Mouse (Mus musculus) liver, adult 2 months (tissue): ENCODE data around the gene Cpn2. TPM values are rescaled to one million over a fixed set of nuclear protein-coding genes. Genes with fewer than 3 reads are reported as not detected.

Experiments used
- DNase-seq: peaks from one replicate; pipeline ENCODE4 v3.0.0-alpha.2; 2011; ENCODE audit warnings: low read depth, low spot score; ENCODE audit errors: extremely low read depth
- H3K27ac ChIP-seq: fragments of 200-500 bp; replicated peaks from 2 replicates; pipeline ENCODE4 v1.5.1; 2012; ENCODE audit warnings: low read depth, mild to moderate bottlenecking, control low read depth, inconsistent platforms, low read length; ENCODE audit not compliant: insufficient read depth
- H3K27me3 ChIP-seq: fragments of 200-500 bp; 2 replicates; pipeline ENCODE4 v1.6.1; 2012; ENCODE audit warnings: mild to moderate bottlenecking, moderate library complexity, low read length, inconsistent platforms; ENCODE audit not compliant: control insufficient read depth, insufficient read depth
- H3K36me3 ChIP-seq: fragments of 200-500 bp; 2 replicates; pipeline ENCODE4 v1.6.1; 2012; ENCODE audit warnings: low read length, inconsistent platforms; ENCODE audit not compliant: control insufficient read depth, insufficient read depth
- H3K4me1 ChIP-seq: fragments of 200-500 bp; 2 replicates; pipeline ENCODE4 v1.6.1; 2011; ENCODE audit warnings: low read length; ENCODE audit not compliant: control insufficient read depth, insufficient read depth
- H3K4me3 ChIP-seq: fragments of 200-500 bp; 2 replicates; pipeline ENCODE4 v1.5.1; 2011; ENCODE audit warnings: low read depth, mild to moderate bottlenecking, control low read depth, low read length, moderate library complexity; ENCODE audit not compliant: insufficient read depth
- H3K79me2 ChIP-seq: fragments of 200-500 bp; 2 replicates; pipeline ENCODE4 v1.6.1; 2012; ENCODE audit warnings: inconsistent platforms, mild to moderate bottlenecking, low read length, moderate library complexity; ENCODE audit not compliant: control insufficient read depth, insufficient read depth
- H3K9ac ChIP-seq: fragments of 200-500 bp; 2 replicates; pipeline ENCODE4 v1.6.1; 2012; ENCODE audit warnings: low read depth, mild to moderate bottlenecking, control low read depth, inconsistent platforms, low read length
- CTCF ChIP-seq: fragments of 200-500 bp; IDR thresholded peaks from 2 replicates; pipeline ENCODE4 v1.5.1; 2011; ENCODE audit warnings: low read depth, low read length, control low read depth
- POLR2A ChIP-seq: fragments of 200-500 bp; IDR thresholded peaks from 2 replicates; pipeline ENCODE4 v1.6.1; 2011; ENCODE audit warnings: low read length, control low read depth; ENCODE audit not compliant: insufficient read depth; ENCODE audit errors: extremely low read depth
- WGBS: fragments of 180-500 bp; shearing (Covaris S2); methylation state at CpG from one replicate; pipeline ENCODE4 v1.1.7; 2018; 5-methylcytosine and 5-hydroxymethylcytosine counted together
- polyA plus RNA-seq: library from polyadenylated mRNA; depleted of rRNA; stranded (reverse); fragments of >200 nt; gene quantifications from 2 replicates; pipeline ENCODE4 v1.2.3, GENCODE M21; 2012
- total RNA-seq: library from RNA; depleted of rRNA; stranded (reverse); fragments of >200 nt; gene quantifications from 2 replicates; pipeline ENCODE4 v1.2.3, GENCODE M21; 2014

Gene Cpn2
- total and polyA plus RNA-seq, 2 experiments: 137 to 263 TPM

DNA sequence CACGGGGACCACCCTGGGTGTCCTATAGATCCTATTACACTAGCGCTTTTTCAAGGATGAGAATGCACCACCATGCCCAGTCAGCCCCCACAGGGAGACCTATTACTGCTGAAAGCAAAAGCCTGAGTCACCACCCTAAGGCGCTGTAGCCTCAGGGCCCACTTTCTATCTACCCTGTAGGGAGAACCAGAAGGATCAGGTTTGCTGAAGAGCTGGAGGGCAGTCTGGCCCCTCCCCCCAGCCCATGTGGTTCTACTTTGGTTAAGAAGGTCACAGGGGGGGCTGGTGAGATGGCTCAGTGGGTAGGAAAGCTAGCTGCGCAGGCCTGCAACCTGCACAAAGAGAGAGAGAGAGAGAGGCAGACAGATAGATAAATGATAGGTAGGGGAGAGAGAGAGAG lies 18.4 kb upstream of the Cpn2 start:
- Histone ChIP-seq H3K27ac (no peak overlapping the region), H3K36me3 (no peaks in the 10 kb centered on the region), H3K4me1 (peaks cover 3% of the 10 kb centered on the region), H3K79me2 (no peaks in the 10 kb centered on the region), H3K27me3 (peaks cover 7% of the 10 kb centered on the region), H3K9ac (no peak overlapping the region), H3K4me3 (no peak overlapping the region)
- no peak for DNase-seq
- TF ChIP-seq POLR2A (no peak), CTCF (no peak)
- 83% methylated on average over 4 of the region's 4 CpGs for WGBS

DNA sequence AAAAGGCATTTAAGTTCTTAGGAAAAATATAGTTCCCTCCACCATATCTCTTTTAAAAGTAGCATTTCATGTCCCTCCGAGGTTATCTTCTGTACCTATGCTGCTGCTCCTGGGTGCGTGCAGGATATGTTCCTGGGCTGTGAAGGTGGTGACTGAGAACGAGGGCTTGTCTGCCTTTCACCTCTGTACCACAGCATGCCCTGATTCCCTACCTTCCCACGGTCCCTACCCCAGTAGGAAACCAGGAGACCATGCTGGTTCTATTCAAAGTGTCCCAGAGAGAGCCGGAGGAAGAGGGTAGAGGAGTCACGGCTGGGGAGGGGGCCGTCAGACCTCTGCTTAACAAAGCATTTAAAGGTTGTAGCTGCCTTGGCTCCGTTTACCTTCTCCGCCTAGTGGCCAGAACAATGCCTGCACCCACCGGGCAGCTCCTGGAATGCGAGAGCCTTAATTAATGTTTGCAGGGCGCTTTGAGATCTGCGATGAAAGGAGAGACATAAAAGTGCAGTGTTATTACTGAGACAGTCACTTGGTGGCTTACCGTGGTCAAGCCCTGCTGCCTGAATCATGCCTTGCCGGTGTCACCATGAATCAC lies 16.5 kb upstream of the Cpn2 start:
- TF ChIP-seq POLR2A (no peak), CTCF (peak; percentile 85)
- no peaks in the 10 kb centered on the region for H3K79me2 ChIP-seq
- H3K4me3 ChIP-seq: no peak overlapping the region
- no peak overlapping the region for H3K27ac ChIP-seq
- H3K9ac ChIP-seq: peak overlapping the region; percentile 66; the same call in 1 of the 2 replicates
- peaks cover 7% of the 10 kb centered on the region for H3K27me3 ChIP-seq
- peaks cover 3% of the 10 kb centered on the region for H3K4me1 ChIP-seq
- WGBS: 2% methylated on average over 15 of the region's 15 CpGs
- H3K36me3 ChIP-seq: no peaks in the 10 kb centered on the region
- DNase-seq: peak; percentile 41

DNA sequence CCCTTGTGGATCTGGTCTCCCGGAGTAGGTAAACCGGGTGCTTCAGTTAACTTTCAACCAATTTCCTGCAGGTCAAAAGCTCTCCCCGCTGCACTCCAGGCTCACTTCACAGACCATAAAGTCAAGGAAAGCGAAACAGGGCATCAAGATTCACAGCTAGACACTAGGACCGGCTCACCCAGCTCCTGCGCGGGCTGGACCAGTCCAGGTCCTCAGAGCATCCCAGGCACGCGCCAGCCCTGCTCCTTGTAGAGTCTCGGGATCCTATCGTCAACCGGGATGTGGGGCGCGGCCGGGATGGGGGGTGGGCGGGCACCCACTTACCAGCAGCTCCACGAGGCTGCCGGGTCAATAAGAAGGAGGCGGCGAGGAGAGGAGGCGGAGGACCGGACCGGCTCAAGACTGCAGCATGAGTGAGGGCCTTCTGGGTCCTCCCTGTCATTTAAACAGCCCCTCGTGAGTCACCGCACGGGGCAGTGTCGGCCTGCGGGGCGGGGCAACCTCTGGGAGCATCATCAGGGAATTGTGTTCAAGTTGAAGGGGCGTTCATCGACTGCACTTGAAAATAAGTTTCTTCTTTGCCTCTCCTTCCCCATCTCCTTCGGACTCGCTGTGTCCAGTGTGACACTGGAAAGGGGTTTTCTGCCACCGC lies 15.7 kb upstream of the Cpn2 start, which contains the start of gene Lrrc15:
Gene Lrrc15 (minus strand): TSS at position 413 of the 652 bp plus-strand sequence.
- H3K27me3 ChIP-seq: peaks cover 7% of the 10 kb centered on the region
- 12% methylated on average over 34 of the region's 34 CpGs for WGBS
- H3K4me3 ChIP-seq: peak within 1 kb of the TSS; percentile 11; the same call in 1 of the 2 replicates
- peaks cover 3% of the 10 kb centered on the region for H3K4me1 ChIP-seq
- H3K27ac ChIP-seq: no peak within 1 kb of the TSS
- TF ChIP-seq POLR2A (no peak), CTCF (0 out of 2 replicates have a peak, but pooled peaks have one; percentile 15)
- no peak for DNase-seq
- no peaks in the 10 kb centered on the region for H3K79me2 ChIP-seq
- no peaks in the 10 kb centered on the region for H3K36me3 ChIP-seq
- peak within 1 kb of the TSS; percentile 66; the same call in 1 of the 2 replicates for H3K9ac ChIP-seq

DNA sequence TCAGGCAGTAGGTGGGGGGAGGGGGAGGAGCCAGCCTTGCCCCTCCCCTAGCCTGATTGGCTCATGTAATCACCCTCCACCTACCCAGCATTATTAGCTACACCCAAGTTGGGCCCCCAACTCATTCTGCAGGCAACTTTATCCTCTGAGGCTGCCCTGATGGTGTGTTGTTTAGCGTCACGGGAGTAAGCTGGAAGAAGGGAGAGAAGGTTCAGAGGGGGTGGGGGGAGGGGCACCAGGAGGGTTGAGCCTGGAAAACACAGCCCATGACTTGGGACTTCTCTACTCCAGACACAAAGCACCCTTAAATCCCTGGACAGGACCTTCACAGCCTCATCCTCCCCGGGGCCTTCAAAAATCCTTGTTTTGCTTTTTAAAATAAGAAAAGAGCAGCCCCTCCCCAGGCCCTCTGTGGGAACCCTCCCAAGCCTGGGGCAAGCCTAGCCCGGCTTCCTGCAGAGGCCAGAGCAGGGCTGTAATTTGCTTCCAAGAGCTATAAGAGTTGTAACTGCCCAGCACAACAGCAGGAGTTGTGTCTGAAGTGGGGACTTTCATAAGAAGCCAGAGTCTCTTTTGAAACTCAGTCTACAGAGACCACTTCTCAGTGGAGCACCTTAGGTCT lies 13.5 kb upstream of the Cpn2 start:
- TF ChIP-seq POLR2A: no peak
- TF ChIP-seq CTCF: no peak
- DNase-seq: no peak
- 57% methylated on average over 4 of the region's 4 CpGs for WGBS
- H3K79me2 ChIP-seq: no peaks in the 10 kb centered on the region
- H3K4me1 ChIP-seq: peaks cover 3% of the 10 kb centered on the region
- H3K4me3 ChIP-seq: no peak overlapping the region
- H3K36me3 ChIP-seq: no peaks in the 10 kb centered on the region
- peaks cover 7% of the 10 kb centered on the region for H3K27me3 ChIP-seq
- H3K27ac ChIP-seq: no peak overlapping the region
- no peak overlapping the region for H3K9ac ChIP-seq

DNA sequence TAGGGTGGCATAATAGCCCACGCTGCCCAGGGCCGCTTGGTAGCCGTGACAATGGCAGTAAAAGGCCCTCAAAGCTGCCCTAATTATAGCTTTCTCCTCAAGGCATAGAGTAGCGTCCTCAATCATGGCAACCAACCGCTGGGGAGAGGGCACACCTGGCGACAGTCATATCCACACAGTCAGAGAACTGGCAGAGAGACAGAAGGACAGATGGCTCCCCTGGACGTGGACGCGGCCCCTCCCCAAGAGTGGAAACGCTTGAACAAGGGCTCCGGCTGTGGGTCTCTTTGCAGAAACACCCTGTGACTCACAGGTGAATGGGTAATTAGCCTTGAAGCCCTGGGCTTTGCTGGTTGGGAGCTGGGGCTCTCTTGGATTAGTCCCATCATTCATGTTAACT lies 11.1 kb upstream of the Cpn2 start:
- DNase-seq: no peak
- 94% methylated on average over 11 of the region's 11 CpGs for WGBS
- H3K79me2 ChIP-seq: no peaks in the 10 kb centered on the region
- no peaks in the 10 kb centered on the region; the same call in 1 of the 2 replicates for H3K4me1 ChIP-seq
- no peak overlapping the region for H3K9ac ChIP-seq
- peaks cover 7% of the 10 kb centered on the region for H3K27me3 ChIP-seq
- no peak overlapping the region for H3K27ac ChIP-seq
- no peak overlapping the region for H3K4me3 ChIP-seq
- H3K36me3 ChIP-seq: no peaks in the 10 kb centered on the region
- no peak for TF ChIP-seq POLR2A
- TF ChIP-seq CTCF: no peak
